Mouse (Mus musculus) bone marrow macrophage, adult 2 months (primary cell): ENCODE data around the gene Foxj3.

Experiments used
- CTCF ChIP-seq: IDR thresholded peaks from 2 replicates; pipeline ENCODE4 v1.5.1; 2012; ENCODE audit warnings: low read depth, mild to moderate bottlenecking, low read length, moderate library complexity
- POLR2A ChIP-seq: IDR thresholded peaks from 2 replicates; pipeline ENCODE4 v1.6.1; 2012; ENCODE audit warnings: mild to moderate bottlenecking, low read depth, low read length, borderline replicate concordance

GRCm38 (mm10) chr4:119490806-119491205 lies 46.0 kb upstream of the Foxj3 start:
- TF ChIP-seq POLR2A (no peak), CTCF (no peak)
